Mouse (Mus musculus): ENCODE results near the gene Asrgl1. TPM values are rescaled to one million over a fixed set of nuclear protein-coding genes. Genes with fewer than 3 reads are reported as not detected.
"Not testable (repeated sequence)": the region's sequence is repeated elsewhere in the genome, so short reads cannot be mapped to it uniquely, and the experiment has no call there.

The Asrgl1 gene
- polyA plus RNA-seq, 1 experiment from 2014 or later, result 15.0 TPM

GRCm38 (mm10) chr19:9129996-9130395, 5.4 kb downstream of the Asrgl1 start:
- H3K4me2 ChIP-seq, result no peak overlapping the region
- H3K36me3 ChIP-seq (ENCODE audit: insufficient read depth), result no peaks in the 10 kb centered on the region
- H3K9me3 ChIP-seq (ENCODE audit: low read depth, low read length), result no peaks in the 10 kb centered on the region
- no peaks in the 10 kb centered on the region for H3K27me3 ChIP-seq (ENCODE audit: insufficient read depth, low read length)
- no peak overlapping the region for H3K27ac ChIP-seq (ENCODE audit: low read depth)
- H3K9ac ChIP-seq, result no peak overlapping the region
- WGBS, result 38% methylated on average over 1 of the region's 1 CpGs
- ATAC-seq (ENCODE audit: insufficient read depth) (no peak), DNase-seq (no peak)
- no peak for TF ChIP-seq CTCF (IDR thresholded peaks at IDR 0.05; ENCODE audit: low read depth)
- H3K4me1 ChIP-seq (ENCODE audit: insufficient read depth), result no peaks in the 10 kb centered on the region
- H3K4me3 ChIP-seq (ENCODE audit: low read depth, low read length), result no peak overlapping the region

DNA sequence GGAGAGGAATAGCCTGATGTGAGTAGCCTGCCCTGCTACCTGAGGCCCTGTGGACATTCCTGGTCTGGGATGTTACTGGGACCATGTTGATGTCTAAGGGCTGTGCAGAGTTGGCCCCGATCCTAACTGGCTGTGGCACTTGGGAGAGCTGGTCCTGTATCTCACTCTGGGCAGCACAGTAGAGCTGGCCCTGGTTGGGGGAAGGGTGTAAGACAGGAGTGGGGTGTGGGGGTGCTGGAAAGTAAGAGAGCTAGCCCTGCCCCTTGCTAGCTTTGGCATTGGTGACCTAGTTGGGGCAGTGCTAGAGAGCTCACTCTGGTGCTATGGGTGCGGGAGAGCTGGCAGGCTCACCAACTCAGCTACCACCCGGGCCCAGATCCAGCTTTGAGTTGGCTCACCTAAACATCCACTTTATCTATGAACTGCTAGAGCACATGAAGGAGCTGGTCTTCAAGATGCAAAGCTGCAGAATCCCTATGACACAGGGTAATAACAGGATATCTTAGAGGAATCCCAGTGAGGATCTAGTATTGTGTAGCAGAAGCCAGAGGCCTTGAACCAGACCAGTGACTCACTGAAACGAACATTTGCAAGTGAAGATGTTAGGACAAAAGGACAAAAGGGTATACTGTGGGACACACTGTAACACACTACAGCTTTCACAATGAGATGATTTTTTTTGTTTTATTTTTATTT, 6.8 kb downstream of the Asrgl1 start:
- 87% methylated on average over 4 of the region's 4 CpGs for WGBS

GRCm38 (mm10) chr19:9123986-9124385, 11.4 kb downstream of the Asrgl1 start:
- 91% methylated on average over 2 of the region's 2 CpGs for WGBS

More for the DNA sequence above, 6.8 kb downstream of the Asrgl1 start:
- H3K27ac ChIP-seq (ENCODE audit: low read depth), result no peak overlapping the region
- ATAC-seq (ENCODE audit: insufficient read depth) (no peak), DNase-seq (no peak)
- H3K36me3 ChIP-seq (ENCODE audit: insufficient read depth), result no peaks in the 10 kb centered on the region
- H3K4me3 ChIP-seq (ENCODE audit: low read depth, low read length), result no peak overlapping the region
- no peak for TF ChIP-seq CTCF (IDR thresholded peaks at IDR 0.05; ENCODE audit: low read depth)
- no peak overlapping the region for H3K9ac ChIP-seq
- no peaks in the 10 kb centered on the region for H3K4me1 ChIP-seq (ENCODE audit: insufficient read depth)
- H3K9me3 ChIP-seq (ENCODE audit: low read depth, low read length), result no peaks in the 10 kb centered on the region
- H3K4me2 ChIP-seq, result no peak overlapping the region
- H3K27me3 ChIP-seq (ENCODE audit: insufficient read depth, low read length), result no peaks in the 10 kb centered on the region

GRCm38 (mm10) chr19:9122390-9122789, 13.0 kb downstream of the Asrgl1 start:
- H3K9me3 ChIP-seq (ENCODE audit: low read depth, low read length), result no peaks in the 10 kb centered on the region
- H3K4me3 ChIP-seq (ENCODE audit: low read depth, low read length), result no peak overlapping the region
- no peaks in the 10 kb centered on the region for H3K27me3 ChIP-seq (ENCODE audit: insufficient read depth, low read length)
- no peak for TF ChIP-seq CTCF (IDR thresholded peaks at IDR 0.05; ENCODE audit: low read depth)
- no peak overlapping the region for H3K9ac ChIP-seq
- H3K4me1 ChIP-seq (ENCODE audit: insufficient read depth), result no peaks in the 10 kb centered on the region
- DNase-seq, result no peak
- WGBS, result 90% methylated on average over 1 of the region's 1 CpGs
- ATAC-seq (ENCODE audit: insufficient read depth), result no peak
- peaks cover 4% of the 10 kb centered on the region; the same call in 1 of the 2 replicates for H3K36me3 ChIP-seq (ENCODE audit: insufficient read depth)
- H3K4me2 ChIP-seq, result no peak overlapping the region
- H3K27ac ChIP-seq (ENCODE audit: low read depth), result no peak overlapping the region

More at GRCm38 (mm10) chr19:9123986-9124385, 11.4 kb downstream of the Asrgl1 start:
- not testable (repeated sequence) for H3K36me3 ChIP-seq (ENCODE audit: insufficient read depth); DNase-seq; H3K27me3 ChIP-seq (ENCODE audit: insufficient read depth, low read length); ATAC-seq (ENCODE audit: insufficient read depth); H3K4me2 ChIP-seq; H3K9ac ChIP-seq; H3K9me3 ChIP-seq (ENCODE audit: low read depth, low read length); H3K4me3 ChIP-seq (ENCODE audit: low read depth, low read length); H3K27ac ChIP-seq (ENCODE audit: low read depth); H3K4me1 ChIP-seq (ENCODE audit: insufficient read depth)

DNA sequence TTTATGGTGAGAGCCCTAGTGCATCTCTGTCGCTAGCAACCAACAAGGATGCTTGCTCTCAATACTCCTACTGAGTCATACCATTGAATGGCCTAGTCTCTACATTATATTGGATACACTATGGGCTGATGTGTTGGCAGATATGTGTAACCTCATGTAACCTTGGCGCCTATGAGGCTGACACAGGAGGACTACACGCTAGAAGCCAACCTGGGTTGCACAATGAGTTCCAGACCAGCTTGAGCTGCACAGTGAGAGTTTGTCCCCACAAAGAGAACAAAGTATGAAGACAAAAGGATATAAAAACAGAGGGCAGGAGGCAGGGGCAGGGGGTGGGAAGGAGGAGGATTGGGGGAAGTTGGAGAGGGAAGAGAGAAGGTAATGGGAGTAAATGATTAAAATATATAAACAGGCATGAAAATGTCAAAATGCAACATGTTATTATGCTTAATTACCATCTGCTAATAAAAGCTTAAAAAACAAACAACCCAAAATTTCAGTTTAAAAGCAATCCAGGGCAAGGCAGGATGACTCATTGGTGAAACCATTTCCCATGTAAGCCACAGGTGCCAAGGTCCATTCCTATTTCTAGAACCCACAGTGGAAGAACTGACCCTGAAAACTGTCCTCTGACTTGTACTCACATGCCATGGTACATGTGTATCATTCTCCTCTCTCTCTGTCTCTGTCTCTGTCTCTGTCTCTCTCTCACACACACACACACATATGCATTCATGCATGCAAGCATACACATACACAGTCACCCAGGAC, 15.6 kb downstream of the Asrgl1 start:
- no peak for TF ChIP-seq CTCF (IDR thresholded peaks at IDR 0.05; ENCODE audit: low read depth)
- no peak for ATAC-seq (ENCODE audit: insufficient read depth)
- Histone ChIP-seq H3K4me2 (no peak overlapping the region), H3K9me3 (ENCODE audit: low read depth, low read length) (no peaks in the 10 kb centered on the region), H3K36me3 (ENCODE audit: insufficient read depth) (peaks cover 13% of the 10 kb centered on the region; the same call in 1 of the 2 replicates), H3K27ac (ENCODE audit: low read depth) (no peak overlapping the region), H3K4me1 (ENCODE audit: insufficient read depth) (no peaks in the 10 kb centered on the region), H3K9ac (no peak overlapping the region), H3K4me3 (ENCODE audit: low read depth, low read length) (no peak overlapping the region), H3K27me3 (ENCODE audit: insufficient read depth, low read length) (no peaks in the 10 kb centered on the region)
- no peak for DNase-seq
- 87% methylated on average over 3 of the region's 3 CpGs for WGBS

DNA sequence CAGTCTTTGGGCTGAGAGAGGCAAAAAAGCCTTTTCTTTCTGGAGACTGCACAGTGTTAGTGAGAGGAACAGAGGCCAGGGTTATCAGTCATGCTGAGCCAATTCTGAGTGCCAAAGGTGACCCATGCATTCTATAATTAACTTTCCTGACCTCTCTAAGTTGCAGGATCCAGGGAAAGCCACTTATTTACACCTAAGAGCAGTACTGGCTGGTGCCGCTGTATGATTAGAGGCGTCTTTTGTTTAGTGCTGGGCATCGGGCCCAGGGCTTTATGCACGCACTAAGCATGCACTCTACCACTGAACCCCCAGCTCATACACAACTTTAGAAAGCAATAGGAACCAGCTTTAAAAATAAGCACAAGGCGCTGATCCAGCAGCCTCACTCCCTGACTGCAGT, 18.2 kb downstream of the Asrgl1 start:
- Histone ChIP-seq H3K27ac (ENCODE audit: low read depth) (no peak overlapping the region), H3K9ac (no peak overlapping the region), H3K4me2 (no peak overlapping the region), H3K36me3 (ENCODE audit: insufficient read depth) (peaks cover 24% of the 10 kb centered on the region; the same call in 1 of the 2 replicates), H3K4me3 (ENCODE audit: low read depth, low read length) (no peak overlapping the region), H3K4me1 (ENCODE audit: insufficient read depth) (no peaks in the 10 kb centered on the region), H3K9me3 (ENCODE audit: low read depth, low read length) (no peaks in the 10 kb centered on the region), H3K27me3 (ENCODE audit: insufficient read depth, low read length) (no peaks in the 10 kb centered on the region)
- DNase-seq, result no peak
- 73% methylated on average over 5 of the region's 5 CpGs for WGBS
- TF ChIP-seq CTCF (IDR thresholded peaks at IDR 0.05; ENCODE audit: low read depth), result no peak
- no peak for ATAC-seq (ENCODE audit: insufficient read depth)

GRCm38 (mm10) chr19:9116268-9116667, 19.2 kb downstream of the Asrgl1 start:
- no peak overlapping the region for H3K4me2 ChIP-seq
- no peaks in the 10 kb centered on the region for H3K9me3 ChIP-seq (ENCODE audit: low read depth, low read length)
- H3K4me3 ChIP-seq (ENCODE audit: low read depth, low read length), result no peak overlapping the region

More at GRCm38 (mm10) chr19:9116268-9116667, 19.2 kb downstream of the Asrgl1 start:
- H3K27me3 ChIP-seq (ENCODE audit: insufficient read depth, low read length), result no peaks in the 10 kb centered on the region
- H3K4me1 ChIP-seq (ENCODE audit: insufficient read depth), result no peaks in the 10 kb centered on the region
- DNase-seq (no peak), ATAC-seq (ENCODE audit: insufficient read depth) (no peak)
- no peak overlapping the region for H3K9ac ChIP-seq
- peaks cover 24% of the 10 kb centered on the region; the same call in 1 of the 2 replicates for H3K36me3 ChIP-seq (ENCODE audit: insufficient read depth)
- TF ChIP-seq CTCF (IDR thresholded peaks at IDR 0.05; ENCODE audit: low read depth), result no peak
- 75% methylated on average over 4 of the region's 4 CpGs for WGBS
- no peak overlapping the region for H3K27ac ChIP-seq (ENCODE audit: low read depth)

Measured in lung, embryonic 14.5 days (tissue).